Mouse (Mus musculus) gonadal fat pad, adult 2 months (tissue): ENCODE results near the gene Olfr738. TPM values are rescaled to one million over a fixed set of nuclear protein-coding genes. Genes with fewer than 3 reads are reported as not detected.

Experiments
- DNase-seq: peaks from one replicate; pipeline ENCODE4 v3.0.0-alpha.2; 2012; ENCODE audit warnings: low read depth
- polyA plus RNA-seq: library from polyadenylated mRNA; depleted of rRNA; stranded (reverse); fragments of >200 nt; gene quantifications from 2 replicates; pipeline ENCODE4 v1.2.3, GENCODE M21; 2012; rRNA removed

The Olfr738 gene
- polyA plus RNA-seq = not detected in 2 replicates

GRCm38 (mm10) chr14:50407268-50407667 is at the start of gene Olfr738:
TSS of gene Olfr738 (plus strand) at chr14:50407568.
- no peak for DNase-seq

GRCm38 (mm10) chr14:50357593-50357992 is 49.8 kb upstream of the Olfr738 start, which contains the start of gene Tlr11:
TSS of gene Tlr11 (plus strand) at chr14:50357914.
- no peak for DNase-seq

- DNase-seq = no peak
Measured at GRCm38 (mm10) chr14:50360480-50360879, 46.9 kb upstream of the Olfr738 start.

GRCm38 (mm10) chr14:50363561-50363960 is 43.8 kb upstream of the Olfr738 start:
- no peak for DNase-seq

GRCm38 (mm10) chr14:50380863-50381262 is 26.5 kb upstream of the Olfr738 start, which contains the start of gene Olfr736:
TSS of gene Olfr736 (plus strand) at chr14:50381163.
- DNase-seq = no peak

- no peak for DNase-seq
Measured at GRCm38 (mm10) chr14:50418326-50418725, 11.0 kb downstream of the Olfr738 start, which contains the start of gene Olfr739. TSS of gene Olfr739 (plus strand) at chr14:50418626.

GRCm38 (mm10) chr14:50445245-50445644 is 37.9 kb downstream of the Olfr738 start, which contains the start of gene Olfr740:
TSS of gene Olfr740 (plus strand) at chr14:50445545.
- no peak for DNase-seq

Other genes starting within 250 kb of the Olfr738 start
- gene Olfr730, start 219.4 kb upstream of the Olfr738 start, polyA plus RNA-seq = not detected in 2 replicates
- gene Olfr731, start 165.7 kb upstream of the Olfr738 start, polyA plus RNA-seq = 0.03 TPM in 1 of 2 replicates, not detected in the other
- gene Olfr732, start 123.4 kb upstream of the Olfr738 start, polyA plus RNA-seq = not detected in 2 replicates
- 0.18 TPM in 1 of 2 replicates, not detected in the other for gene Olfr733, start 106.0 kb upstream of the Olfr738 start, polyA plus RNA-seq
- not detected in 2 replicates for gene Olfr734, start 80.8 kb upstream of the Olfr738 start, polyA plus RNA-seq
- gene Olfr735, start 58.7 kb upstream of the Olfr738 start, polyA plus RNA-seq = 0.11 and 0.55 TPM in 2 replicates
- 0.23 and 0.35 TPM in 2 replicates for gene Tlr11, start 49.7 kb upstream of the Olfr738 start, polyA plus RNA-seq
- not detected in 2 replicates for gene Olfr736, start 26.4 kb upstream of the Olfr738 start, polyA plus RNA-seq
- gene Olfr739, start 11.1 kb downstream of the Olfr738 start, polyA plus RNA-seq = not detected in 2 replicates
- gene Olfr740, start 38.0 kb downstream of the Olfr738 start, polyA plus RNA-seq = not detected in 2 replicates
- not detected in 2 replicates for gene Olfr741, start 65.2 kb downstream of the Olfr738 start, polyA plus RNA-seq
- gene Olfr742, start 96.0 kb downstream of the Olfr738 start, polyA plus RNA-seq = not detected in 2 replicates
- not detected in 2 replicates for gene Olfr743, start 114.3 kb downstream of the Olfr738 start, polyA plus RNA-seq
- not detected in 2 replicates for gene Olfr744, start 207.3 kb downstream of the Olfr738 start, polyA plus RNA-seq
- gene Olfr745, start 231.8 kb downstream of the Olfr738 start, polyA plus RNA-seq = not detected in 2 replicates
- not detected in 2 replicates for gene Olfr746, start 239.5 kb downstream of the Olfr738 start, polyA plus RNA-seq